Mouse (Mus musculus) intestine, embryonic 15.5 days (tissue): ENCODE measurements around the gene Art5. TPM values are rescaled to one million over a fixed set of nuclear protein-coding genes. Genes with fewer than 3 reads are reported as not detected.

ENCODE experiments used
- ATAC-seq: fragments of 200-750 bp; cut with Nextera tagmentation; 2 replicates; pipeline ENCODE4 v1.8.0; 2017; ENCODE audit warnings: moderate TSS enrichment, moderate library complexity
- H3K27ac ChIP-seq: fragments of 300-500 bp; sonication (generic); 2 replicates; pipeline ENCODE4 v1.5.1; 2015; ENCODE audit warnings: mild to moderate bottlenecking, inconsistent platforms
- H3K27me3 ChIP-seq: fragments of 300-500 bp; sonication (generic); replicated peaks from 2 replicates; pipeline ENCODE4 v1.6.1; 2015; ENCODE audit warnings: inconsistent platforms
- H3K36me3 ChIP-seq: fragments of 300-500 bp; sonication (generic); 2 replicates; pipeline ENCODE4 v1.6.1; 2015; ENCODE audit warnings: inconsistent platforms
- H3K4me1 ChIP-seq: fragments of 300-500 bp; sonication (generic); replicated peaks from 2 replicates; pipeline ENCODE4 v1.6.1; 2015; ENCODE audit warnings: inconsistent platforms
- H3K4me2 ChIP-seq: fragments of 300-500 bp; sonication (generic); replicated peaks from 2 replicates; pipeline ENCODE4 v1.6.1; 2015; ENCODE audit warnings: mild to moderate bottlenecking, inconsistent platforms
- H3K4me3 ChIP-seq: fragments of 300-500 bp; sonication (generic); replicated peaks from 2 replicates; pipeline ENCODE4 v1.5.1; 2015; ENCODE audit warnings: inconsistent platforms
- H3K9ac ChIP-seq: fragments of 300-500 bp; sonication (generic); 2 replicates; pipeline ENCODE4 v1.6.1; 2015; ENCODE audit warnings: inconsistent platforms
- H3K9me3 ChIP-seq: fragments of 300-500 bp; sonication (generic); 2 replicates; pipeline ENCODE4 v1.6.1; 2016; ENCODE audit warnings: inconsistent platforms
- WGBS: fragments of 180-500 bp; shearing (Covaris S2); methylation state at CpG from one replicate; pipeline ENCODE4 v1.1.7; 2015; 5-methylcytosine and 5-hydroxymethylcytosine counted together
- polyA plus RNA-seq: library from polyadenylated mRNA; unstranded; fragments of >200 nt; fragmentation: Nextera tagmentation; extraction: Ambion mirVana; gene quantifications from 2 replicates; pipeline ENCODE4 v1.2.1, GENCODE M21; 2015

The Art5 gene
- polyA plus RNA-seq = 0.32 and 0.68 TPM in 2 replicates

DNA sequence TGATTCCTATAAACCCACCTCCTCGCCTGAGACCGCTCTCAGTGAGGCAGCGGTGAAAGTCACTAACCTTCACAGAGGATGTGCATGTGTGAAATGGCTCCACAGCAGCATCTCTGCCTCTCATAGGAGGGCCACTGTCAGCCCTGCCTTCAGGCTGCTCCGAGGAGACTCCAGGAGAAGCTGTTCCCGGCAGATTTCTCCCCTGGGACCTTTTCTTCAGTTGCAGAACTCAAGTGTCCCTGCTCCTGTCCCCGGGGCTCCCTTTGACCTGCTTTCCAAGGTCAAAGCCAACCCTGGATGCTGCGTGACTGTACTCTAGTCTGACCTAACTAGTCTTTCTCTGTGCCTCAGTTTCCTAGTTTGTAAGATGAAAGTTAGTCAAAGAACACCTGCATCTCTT is at the start of gene Art5:
Gene Art5, minus strand, starts transcription at position 319 of the 400 bp plus-strand sequence.
- no peak for ATAC-seq
- 82% methylated on average over 7 of the region's 7 CpGs for WGBS
- H3K4me3 ChIP-seq = no peak within 1 kb of the TSS

DNA sequence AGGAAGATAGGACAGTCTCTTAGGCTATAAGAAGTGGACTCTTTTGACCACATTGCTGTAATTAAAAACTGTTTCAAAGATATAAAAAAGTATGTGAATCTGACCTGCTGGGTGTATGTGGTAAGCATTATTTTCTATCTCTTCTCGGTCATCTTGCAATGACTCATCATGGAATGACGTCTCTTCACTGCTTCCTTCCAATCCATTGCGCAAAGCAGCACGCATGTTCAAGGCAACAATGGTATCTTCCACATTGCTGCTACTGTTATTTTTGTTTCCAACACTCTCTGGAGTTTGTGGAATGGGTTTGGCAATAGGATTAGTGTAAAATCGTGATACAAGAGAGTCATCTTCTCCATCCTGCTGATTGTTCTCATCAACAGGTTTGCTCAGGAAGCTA is 44.4 kb upstream of the Art5 start:
- Histone ChIP-seq H3K4me3 (no peak overlapping the region), H3K36me3 (peaks cover 25% of the 10 kb centered on the region), H3K9me3 (no peaks in the 10 kb centered on the region), H3K9ac (no peak overlapping the region), H3K27ac (no peak overlapping the region), H3K27me3 (no peaks in the 10 kb centered on the region), H3K4me1 (no peaks in the 10 kb centered on the region), H3K4me2 (no peak overlapping the region)
- no peak for ATAC-seq
- 90% methylated on average over 5 of the region's 5 CpGs for WGBS

More for the DNA sequence above, at the start of gene Art5:
- H3K36me3 ChIP-seq = no peaks in the 10 kb centered on the region
- H3K4me1 ChIP-seq = peaks cover 9% of the 10 kb centered on the region; the same call in 1 of the 2 replicates
- H3K27ac ChIP-seq = no peak within 1 kb of the TSS
- H3K9ac ChIP-seq = no peak within 1 kb of the TSS
- H3K9me3 ChIP-seq = no peaks in the 10 kb centered on the region
- no peak within 1 kb of the TSS for H3K4me2 ChIP-seq
- no peaks in the 10 kb centered on the region for H3K27me3 ChIP-seq

DNA sequence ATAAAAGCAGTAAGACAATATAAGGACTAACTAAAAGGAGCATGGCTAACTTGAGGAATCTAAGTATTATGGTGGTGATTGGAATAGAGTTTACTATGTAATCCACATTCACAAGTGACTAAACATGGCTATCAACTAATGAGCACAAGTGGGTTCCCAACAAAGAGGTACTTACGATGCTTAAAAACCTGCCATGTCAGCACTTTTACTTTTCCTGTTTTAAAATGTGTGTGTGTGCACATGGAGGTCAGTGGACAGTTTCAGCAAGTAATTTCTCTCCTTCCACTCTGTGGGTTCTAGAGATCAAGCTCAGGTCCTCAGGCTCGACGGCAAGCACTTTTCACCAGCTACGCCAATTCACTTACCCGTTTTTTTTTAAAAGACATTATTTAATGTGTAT is 28.6 kb upstream of the Art5 start:
- H3K4me3 ChIP-seq = no peak overlapping the region
- WGBS = 96% methylated on average over 5 of the region's 5 CpGs
- ATAC-seq = no peak
- peaks cover 24% of the 10 kb centered on the region for H3K36me3 ChIP-seq
- no peak overlapping the region for H3K27ac ChIP-seq
- H3K4me2 ChIP-seq = no peak overlapping the region
- no peak overlapping the region for H3K9ac ChIP-seq
- no peaks in the 10 kb centered on the region for H3K9me3 ChIP-seq
- no peaks in the 10 kb centered on the region for H3K4me1 ChIP-seq
- H3K27me3 ChIP-seq = no peaks in the 10 kb centered on the region

DNA sequence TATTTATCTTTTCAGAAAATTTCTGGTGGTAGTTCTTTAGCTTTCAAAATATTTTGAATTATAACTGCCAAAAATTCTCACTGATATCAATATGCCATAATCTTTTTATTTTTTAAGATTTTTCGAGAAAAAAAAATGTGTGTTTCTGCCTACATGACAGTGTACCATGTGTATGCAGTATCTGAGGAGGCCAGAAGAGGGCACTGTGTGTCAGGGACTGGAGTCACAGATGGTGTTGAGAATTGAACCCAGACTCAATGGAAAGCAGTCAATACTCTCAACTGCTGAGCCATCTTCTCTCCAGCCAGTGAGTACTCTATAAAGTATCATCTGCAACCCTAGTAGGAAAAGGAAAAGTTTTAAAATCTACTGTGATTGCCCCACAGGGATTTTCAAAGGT is 28.2 kb upstream of the Art5 start:
- H3K36me3 ChIP-seq = peaks cover 27% of the 10 kb centered on the region
- H3K4me1 ChIP-seq = no peaks in the 10 kb centered on the region
- no peak overlapping the region for H3K4me3 ChIP-seq
- WGBS = 85% methylated on average over 1 of the region's 1 CpGs
- no peaks in the 10 kb centered on the region for H3K27me3 ChIP-seq
- no peaks in the 10 kb centered on the region for H3K9me3 ChIP-seq
- H3K4me2 ChIP-seq = no peak overlapping the region
- ATAC-seq = no peak
- H3K9ac ChIP-seq = no peak overlapping the region
- no peak overlapping the region for H3K27ac ChIP-seq

DNA sequence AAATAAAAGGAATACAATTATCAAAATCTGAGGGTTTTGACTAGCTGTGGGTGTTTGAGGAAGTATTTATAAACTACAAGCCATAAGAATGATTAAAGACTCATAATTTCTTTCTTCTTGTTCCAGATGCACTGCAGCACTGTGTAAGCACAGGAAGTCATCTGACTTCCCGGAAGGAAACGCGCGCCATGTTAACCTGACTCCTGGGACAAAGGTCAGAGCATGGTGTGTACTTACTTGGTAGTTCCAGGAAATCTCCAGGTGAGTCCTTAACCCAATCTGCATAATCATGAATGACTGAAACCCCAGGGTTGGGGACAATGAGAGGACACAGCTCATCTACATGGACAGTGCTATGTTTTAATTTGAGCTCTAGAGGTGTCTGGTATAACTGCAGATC is 23.1 kb upstream of the Art5 start:
- peaks cover 25% of the 10 kb centered on the region for H3K36me3 ChIP-seq
- H3K4me3 ChIP-seq = no peak overlapping the region
- H3K27ac ChIP-seq = no peak overlapping the region
- no peaks in the 10 kb centered on the region for H3K27me3 ChIP-seq
- ATAC-seq = no peak
- WGBS = 79% methylated on average over 4 of the region's 4 CpGs
- no peak overlapping the region for H3K9ac ChIP-seq
- no peak overlapping the region for H3K4me2 ChIP-seq
- H3K9me3 ChIP-seq = no peaks in the 10 kb centered on the region
- H3K4me1 ChIP-seq = no peaks in the 10 kb centered on the region

DNA sequence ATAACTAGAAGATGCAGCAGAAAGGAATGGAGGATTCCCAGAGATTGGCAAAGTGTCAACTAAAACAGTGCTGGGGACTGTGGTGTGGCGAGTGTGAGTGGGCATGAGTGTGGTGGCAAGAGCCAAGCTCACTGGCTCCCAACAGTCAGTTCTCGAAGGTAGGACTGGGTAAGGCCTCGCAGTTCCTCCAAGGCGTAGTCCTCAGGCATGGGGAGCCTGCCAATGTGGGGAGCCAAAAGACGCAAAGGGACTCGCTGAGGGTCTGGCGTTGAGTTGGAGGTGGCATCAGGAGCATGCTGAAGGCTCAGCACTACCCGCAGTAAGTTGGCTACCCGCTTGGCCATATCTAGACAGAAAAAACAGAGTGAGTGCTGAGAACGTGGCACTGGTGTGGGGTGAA is 11.0 kb upstream of the Art5 start:
- Histone ChIP-seq H3K27me3 (no peaks in the 10 kb centered on the region), H3K36me3 (peaks cover 47% of the 10 kb centered on the region), H3K27ac (no peak overlapping the region), H3K4me2 (no peak overlapping the region), H3K9ac (no peak overlapping the region), H3K9me3 (no peaks in the 10 kb centered on the region), H3K4me1 (no peaks in the 10 kb centered on the region), H3K4me3 (no peak overlapping the region)
- ATAC-seq = no peak
- 94% methylated on average over 10 of the region's 10 CpGs for WGBS

DNA sequence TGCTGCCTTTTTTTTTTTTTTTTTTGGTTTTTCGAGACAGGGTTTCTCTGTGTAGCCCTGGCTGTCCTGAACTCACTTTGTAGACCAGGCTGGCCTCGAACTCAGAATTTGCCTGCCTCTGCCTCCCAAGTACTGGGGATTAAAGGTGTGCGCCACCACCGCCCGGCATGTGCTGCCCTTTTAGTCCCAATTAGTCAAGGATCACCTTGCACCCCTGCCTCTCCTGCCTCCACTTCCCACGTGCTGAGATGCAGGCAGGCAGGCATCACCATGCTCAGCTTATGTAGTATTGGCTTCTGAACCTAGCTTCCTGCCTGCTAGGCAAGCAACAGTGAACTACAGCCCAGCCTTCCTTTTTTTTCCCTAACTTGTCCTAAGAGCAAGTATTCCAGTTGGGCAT is 8.1 kb upstream of the Art5 start:
- 71% methylated on average over 6 of the region's 6 CpGs for WGBS
- no peak for ATAC-seq
- Histone ChIP-seq H3K27ac (no peak overlapping the region), H3K9me3 (no peaks in the 10 kb centered on the region), H3K9ac (no peak overlapping the region), H3K4me3 (no peak overlapping the region), H3K36me3 (peaks cover 20% of the 10 kb centered on the region; the same call in 1 of the 2 replicates), H3K27me3 (no peaks in the 10 kb centered on the region), H3K4me2 (no peak overlapping the region), H3K4me1 (no peaks in the 10 kb centered on the region)

DNA sequence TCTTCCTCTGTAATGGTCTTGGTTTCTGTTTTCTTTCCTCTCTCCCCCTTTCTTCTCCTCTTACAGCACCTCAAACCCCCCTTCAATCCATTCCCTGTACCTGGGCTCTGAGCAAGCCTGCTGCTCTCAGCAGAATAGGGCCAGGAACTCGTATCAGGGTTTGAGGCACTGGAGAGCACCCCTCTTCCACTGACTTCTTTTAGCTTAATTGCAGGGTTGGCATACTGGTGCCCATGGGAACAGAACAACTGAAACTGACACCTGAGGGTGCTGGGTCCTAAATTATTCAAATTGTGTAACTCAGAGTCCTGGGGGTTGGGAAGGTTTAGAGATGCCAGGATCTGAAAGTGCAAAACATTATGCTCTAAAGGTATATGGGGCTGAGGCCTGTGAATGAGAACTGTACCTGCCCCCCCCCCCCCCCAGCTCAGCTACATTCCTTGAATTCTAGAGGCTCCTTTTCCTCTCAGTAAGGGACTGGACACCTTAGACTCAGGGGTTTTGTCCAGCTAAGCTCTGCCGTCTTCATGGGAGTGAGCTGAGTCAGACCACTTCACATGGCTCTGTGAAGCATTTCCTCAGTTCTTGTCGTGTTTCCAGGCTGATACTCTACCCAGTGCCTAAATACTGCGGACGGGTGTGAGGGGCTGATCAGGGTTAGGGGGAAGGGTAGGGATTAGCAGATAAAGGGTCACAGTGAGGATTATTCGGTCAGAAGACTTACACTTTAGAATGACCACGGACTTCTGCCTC is 7.5 kb upstream of the Art5 start, which contains the start of gene Chrna10:
Gene Chrna10, minus strand, starts transcription at position 250 of the 753 bp plus-strand sequence.
- no peaks in the 10 kb centered on the region for H3K9me3 ChIP-seq
- no peak within 1 kb of the TSS for H3K4me3 ChIP-seq
- no peak within 1 kb of the TSS for H3K27ac ChIP-seq
- no peaks in the 10 kb centered on the region for H3K4me1 ChIP-seq
- 46% methylated on average over 7 of the region's 7 CpGs for WGBS
- H3K27me3 ChIP-seq = no peaks in the 10 kb centered on the region
- no peak within 1 kb of the TSS for H3K9ac ChIP-seq
- ATAC-seq = no peak
- H3K36me3 ChIP-seq = peaks cover 15% of the 10 kb centered on the region; the same call in 1 of the 2 replicates
- no peak within 1 kb of the TSS for H3K4me2 ChIP-seq

DNA sequence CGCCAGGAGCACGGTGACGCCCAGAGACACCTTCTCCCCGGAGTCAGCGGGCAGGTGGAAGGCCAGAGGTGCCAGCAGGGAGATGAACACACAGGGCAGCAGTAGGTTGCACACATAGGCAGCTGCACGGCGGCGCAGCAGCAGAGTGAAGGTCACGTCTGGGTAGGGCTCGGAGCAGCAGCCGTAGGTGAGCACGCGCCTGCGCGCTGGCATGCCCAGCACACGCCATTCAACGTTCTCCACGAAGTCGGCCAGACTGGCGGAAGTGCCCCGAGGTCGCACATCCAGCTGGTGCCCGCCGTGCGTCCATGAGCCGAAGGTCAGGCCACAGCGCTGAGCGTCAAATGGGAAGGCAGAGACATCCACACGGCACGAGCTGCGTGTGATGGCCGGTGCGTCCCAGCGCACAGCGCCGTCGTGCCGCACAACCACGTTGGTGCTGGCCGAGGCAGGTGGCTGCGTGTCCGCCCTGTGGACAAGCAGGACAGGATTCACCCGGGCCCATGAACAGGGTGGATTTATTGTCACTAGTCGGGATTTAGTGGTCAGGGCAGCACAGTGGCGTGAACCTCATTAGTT is 4.0 kb upstream of the Art5 start:
- Histone ChIP-seq H3K4me3 (no peak overlapping the region), H3K27me3 (no peaks in the 10 kb centered on the region), H3K4me2 (0 out of 2 replicates have a peak overlapping the region, but pooled peaks have one; percentile 14), H3K36me3 (no peaks in the 10 kb centered on the region), H3K9ac (no peak overlapping the region), H3K4me1 (no peaks in the 10 kb centered on the region), H3K27ac (no peak overlapping the region), H3K9me3 (no peaks in the 10 kb centered on the region)
- WGBS = 76% methylated on average over 45 of the region's 45 CpGs
- ATAC-seq = peak; percentile 63

DNA sequence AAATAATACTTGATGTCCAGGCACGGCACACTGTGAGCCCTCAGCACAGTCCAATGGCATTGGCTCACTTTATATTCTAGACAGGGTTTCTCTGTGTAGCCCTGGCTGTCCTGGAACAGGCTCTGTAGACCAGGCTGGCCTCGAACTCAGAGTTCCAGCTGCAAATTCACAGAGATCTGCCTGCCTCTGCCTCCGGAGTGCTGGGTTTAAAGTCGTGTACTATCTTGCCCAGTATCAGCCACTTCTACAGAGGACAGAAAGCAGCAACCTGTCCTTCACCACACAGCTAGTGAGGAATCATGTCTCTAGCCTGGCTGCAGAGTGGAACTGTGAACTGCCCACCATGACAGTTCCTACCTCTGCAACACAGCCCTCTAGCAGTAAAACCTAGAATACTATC is 457 bp upstream of the Art5 start:
- 87% methylated on average over 4 of the region's 4 CpGs for WGBS

DNA sequence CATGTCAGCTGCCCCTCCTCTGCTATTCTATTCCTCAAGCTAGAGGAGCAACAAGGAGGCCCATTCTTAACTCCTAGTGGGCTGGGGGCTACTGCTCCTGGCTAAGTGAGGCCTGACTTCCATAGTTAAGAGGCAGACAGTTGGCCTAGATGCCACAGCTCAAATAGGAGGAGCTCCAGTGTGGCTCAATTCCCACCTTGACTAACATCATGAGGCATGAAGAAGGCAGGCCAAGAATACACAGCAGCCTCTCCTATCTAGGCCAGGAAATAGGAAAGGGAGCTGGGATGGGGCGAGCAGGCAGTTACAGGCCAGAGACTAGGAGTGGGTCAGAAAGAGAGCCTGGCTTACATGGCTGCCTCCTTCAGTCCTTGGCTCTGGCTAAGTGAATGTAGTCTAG is 1.1 kb downstream of the Art5 start:
- Histone ChIP-seq H3K9me3 (no peaks in the 10 kb centered on the region), H3K36me3 (no peaks in the 10 kb centered on the region), H3K4me2 (no peak overlapping the region), H3K27me3 (no peaks in the 10 kb centered on the region), H3K4me1 (peaks cover 9% of the 10 kb centered on the region; the same call in 1 of the 2 replicates), H3K9ac (no peak overlapping the region), H3K27ac (no peak overlapping the region), H3K4me3 (no peak overlapping the region)
- WGBS = 88% methylated on average over 1 of the region's 1 CpGs
- no peak for ATAC-seq

More for the DNA sequence above, 457 bp upstream of the Art5 start:
- no peaks in the 10 kb centered on the region for H3K9me3 ChIP-seq
- peaks cover 9% of the 10 kb centered on the region; the same call in 1 of the 2 replicates for H3K4me1 ChIP-seq
- no peaks in the 10 kb centered on the region for H3K36me3 ChIP-seq
- H3K4me3 ChIP-seq = no peak overlapping the region
- no peak for ATAC-seq
- no peak overlapping the region for H3K9ac ChIP-seq
- H3K27me3 ChIP-seq = no peaks in the 10 kb centered on the region
- H3K27ac ChIP-seq = no peak overlapping the region
- no peak overlapping the region for H3K4me2 ChIP-seq

DNA sequence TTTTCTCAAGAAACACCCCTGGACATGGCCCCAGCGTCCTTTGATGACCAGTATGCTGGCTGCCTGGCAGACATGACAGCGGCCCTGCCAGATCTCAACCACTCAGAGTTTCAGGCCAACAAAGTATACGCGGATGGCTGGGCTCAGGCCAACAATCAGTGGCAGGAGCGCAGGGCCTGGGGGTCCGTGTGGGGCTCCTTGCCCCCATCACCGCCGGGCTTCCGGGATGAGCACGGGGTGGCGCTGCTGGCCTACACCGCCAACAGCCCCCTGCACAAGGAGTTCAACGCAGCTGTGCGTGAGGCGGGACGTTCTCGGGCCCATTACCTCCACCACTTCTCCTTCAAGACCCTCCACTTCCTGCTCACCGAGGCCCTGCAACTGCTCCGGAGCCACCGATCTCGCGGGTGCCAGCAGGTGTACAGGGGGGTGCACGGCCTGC is 2.6 kb downstream of the Art5 start:
- Histone ChIP-seq H3K4me3 (peak overlapping the region; percentile 26), H3K4me1 (peaks cover 9% of the 10 kb centered on the region; the same call in 1 of the 2 replicates), H3K27me3 (no peaks in the 10 kb centered on the region), H3K27ac (no peak overlapping the region), H3K4me2 (peak overlapping the region; percentile 67), H3K9me3 (no peaks in the 10 kb centered on the region), H3K9ac (peak overlapping the region; percentile 29), H3K36me3 (no peaks in the 10 kb centered on the region)
- WGBS = 15% methylated on average over 23 of the region's 23 CpGs
- peak; percentile 48; the same call in 1 of the 2 replicates for ATAC-seq
